8 mouse cellular contexts compared by ENCODE assay signal in the genomic region with DNA sequence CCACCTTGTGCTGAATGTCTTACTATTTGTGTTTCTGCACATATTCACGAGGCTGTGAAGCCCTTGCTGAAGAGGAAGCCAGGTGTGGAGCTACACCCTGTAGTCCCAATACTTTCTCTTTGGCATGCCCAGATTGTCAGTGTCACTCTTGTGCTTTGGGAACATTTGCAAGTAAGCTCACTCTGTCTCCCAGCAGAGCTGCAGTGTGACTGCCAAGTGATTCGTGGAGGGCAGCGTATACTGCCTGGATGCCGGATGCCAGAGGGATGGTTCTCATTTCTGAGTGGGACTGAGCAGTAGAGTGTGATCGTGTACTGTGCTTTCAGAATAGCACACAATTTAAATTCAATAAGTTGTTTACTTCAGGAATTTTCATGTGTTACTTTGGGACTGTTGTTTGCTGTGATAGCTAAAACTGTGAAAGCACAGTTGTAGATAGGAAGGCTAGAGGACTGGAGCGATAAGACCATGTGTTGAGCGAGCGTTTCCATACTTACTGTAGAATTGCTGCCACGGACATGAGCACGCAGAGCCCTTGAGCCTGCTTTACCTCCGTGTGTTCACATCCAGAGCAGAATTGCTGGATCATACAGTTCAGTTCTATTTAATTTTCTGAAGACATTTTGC.
A peak's percentile ranks its signal among the peaks of the same experiment; 100 is the strongest.
DNase-seq lines count a peak whose midpoint lies in the region; ATAC-seq and TF ChIP-seq lines count a peak whose summit lies in the region.

No protein-coding gene starts in this region.

- ATAC-seq in heart, embryonic 13.5 days (ENCODE audit: extremely low read depth, insufficient number of reproducible peaks, low FRiP score, low TSS enrichment), result no peak
- no peak for ATAC-seq in limb, embryonic 14.5 days (ENCODE audit: low FRiP score, low read depth)

- TF ChIP-seq POLR2A in brain, embryonic 14.5 days (IDR thresholded peaks at IDR 0.05; ENCODE audit: borderline replicate concordance, extremely low read depth, insufficient read depth, insufficient read length, poor library complexity, severe bottlenecking), result no peak
- TF ChIP-seq POLR2A in limb, embryonic 14.5 days (IDR thresholded peaks at IDR 0.05; ENCODE audit: borderline replicate concordance, extremely low read depth, insufficient read depth, insufficient read length), result no peak

- H3K27ac ChIP-seq in heart, embryonic 13.5 days (replicated peaks), result peak overlapping the region; percentile 98
- H3K27ac ChIP-seq in limb, embryonic 14.5 days (replicated peaks; ENCODE audit: low read depth, low read length), result no peak overlapping the region

- H3K9me3 ChIP-seq in heart, embryonic 13.5 days, result no peaks in the 10 kb centered on the region
- H3K9me3 ChIP-seq in limb, embryonic 14.5 days (ENCODE audit: control insufficient read depth, low read length), result no peaks in the 10 kb centered on the region

- peak overlapping the region; percentile 69 for H3K4me2 ChIP-seq in heart, embryonic 13.5 days
- H3K4me2 ChIP-seq in limb, embryonic 14.5 days (replicated peaks; ENCODE audit: low read depth, low read length, severe bottlenecking), result peak overlapping the region; percentile 21; the same call in 1 of the 2 replicates

- H3K4me3 ChIP-seq in heart, embryonic 13.5 days, result peak overlapping the region; percentile 59
- no peak overlapping the region for H3K4me3 ChIP-seq in limb, embryonic 14.5 days (replicated peaks; ENCODE audit: low read length)

- peak; percentile 42 to 50 for DNase-seq in heart, adult 18-20 months
- DNase-seq in heart, adult 8-10 months (ENCODE audit: low spot score), result no peak
- peak; percentile 59 for DNase-seq in brain, embryonic 14.5 days (ENCODE audit: low read depth)
- no peak for DNase-seq in limb, embryonic 14.5 days (ENCODE audit: low spot score)
- peak; percentile 26 to 34 for DNase-seq in right cerebral cortex, postnatal 36 days (ENCODE audit: low spot score in 2 of 2)
- DNase-seq in urinary bladder, postnatal 10 days (ENCODE audit: low spot score), result no peak
- no peak for DNase-seq in kidney, adult 18-20 months

- no peaks in the 10 kb centered on the region for H3K27me3 ChIP-seq in heart, embryonic 13.5 days (replicated peaks)
- no peaks in the 10 kb centered on the region for H3K27me3 ChIP-seq in limb, embryonic 14.5 days (ENCODE audit: control insufficient read depth, insufficient read depth, low read length)

- peak overlapping the region; percentile 80 for H3K9ac ChIP-seq in heart, embryonic 13.5 days
- H3K9ac ChIP-seq in limb, embryonic 14.5 days (ENCODE audit: low read depth, low read length, severe bottlenecking), result no peak overlapping the region

- no peak for TF ChIP-seq CTCF in brain, embryonic 14.5 days (IDR thresholded peaks at IDR 0.05; ENCODE audit: borderline replicate concordance, extremely low read depth, insufficient read depth, insufficient read length)

- peaks cover 44% of the 10 kb centered on the region for H3K4me1 ChIP-seq in heart, embryonic 13.5 days
- peaks cover 22% of the 10 kb centered on the region for H3K4me1 ChIP-seq in limb, embryonic 14.5 days (ENCODE audit: control insufficient read depth, insufficient read depth, low read length)

- peaks cover 11% of the 10 kb centered on the region for H3K36me3 ChIP-seq in heart, embryonic 13.5 days
- peaks cover 12% of the 10 kb centered on the region for H3K36me3 ChIP-seq in limb, embryonic 14.5 days (ENCODE audit: control insufficient read depth, insufficient read depth, low read length)

- 10% methylated on average over 11 of the region's 11 CpGs for WGBS in heart, embryonic 13.5 days
- whole genome bisulfite sequencing in limb, embryonic 14.5 days, result 61% methylated on average over 11 of the region's 11 CpGs

Comparison
In these comparisons a context has a peak if more than half of its experiments do, and no peak if none do; other contexts are left out.
1. DNase-seq: peak in heart, adult 18-20 months (2 of 2), brain, embryonic 14.5 days (single experiment) and right cerebral cortex, postnatal 36 days (2 of 2); none in heart, adult 8-10 months (single experiment), limb, embryonic 14.5 days (single experiment), urinary bladder, postnatal 10 days (single experiment) and kidney, adult 18-20 months (single experiment).